Mouse (Mus musculus) T-cell, adult 66 days (primary cell): ENCODE measurements around the gene Mcoln1. TPM values are rescaled to one million over a fixed set of nuclear protein-coding genes. Genes with fewer than 3 reads are reported as not detected.

Experiments
- total RNA-seq, 2 experiments: library from RNA; stranded (reverse); gene quantifications; 3 replicates in 1 of 2; 4 replicates in 1 of 2; pipeline ENCODE4 v1.2.4; 2023

Gene Mcoln1
- total RNA-seq = 10 to 100 TPM; 70.6 to 82.9 TPM

DNA sequence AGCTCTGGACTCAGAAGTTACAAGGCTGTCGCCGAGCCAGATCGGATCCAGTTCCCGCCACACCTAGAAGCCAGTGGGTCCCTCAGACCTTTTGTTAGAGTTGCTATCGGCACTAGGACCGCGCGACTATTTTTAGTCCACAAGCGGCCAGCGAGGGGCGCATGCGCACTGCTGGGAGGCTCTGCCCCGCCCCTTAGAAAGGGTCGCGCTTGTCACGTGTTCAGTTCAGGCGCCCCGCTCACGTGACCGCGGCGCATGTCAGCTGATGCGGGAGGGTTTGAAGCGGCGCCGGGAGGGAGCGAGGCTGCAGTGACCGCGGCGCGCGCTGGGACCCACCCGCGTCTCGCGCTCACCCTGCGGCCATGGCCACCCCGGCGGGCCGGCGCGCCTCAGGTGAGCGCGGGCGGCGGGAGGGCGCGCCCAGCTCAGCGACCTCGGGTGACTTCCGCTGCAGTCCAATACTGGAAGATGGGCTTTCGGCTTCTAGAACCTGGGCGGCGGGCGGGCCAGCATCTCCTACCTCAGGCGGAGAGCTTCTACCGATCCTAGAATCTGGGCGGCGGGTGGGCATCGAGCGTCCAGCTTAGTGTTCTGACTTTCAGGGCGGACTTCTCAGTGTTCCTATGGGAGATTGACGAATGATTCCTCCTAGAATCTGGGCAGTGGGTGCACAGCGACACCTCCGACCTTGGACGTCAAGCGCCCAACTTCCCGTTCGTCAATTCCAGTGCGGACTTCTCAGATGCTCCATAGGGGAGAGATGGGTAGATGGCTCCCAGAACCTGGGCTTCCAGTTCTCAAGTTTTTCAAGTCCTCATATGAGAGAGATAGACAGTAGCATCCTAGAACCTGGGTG lies at the start of gene Mcoln1:
TSS of gene Mcoln1 (plus strand) at position 223 of the 856 bp plus-strand sequence.

DNA sequence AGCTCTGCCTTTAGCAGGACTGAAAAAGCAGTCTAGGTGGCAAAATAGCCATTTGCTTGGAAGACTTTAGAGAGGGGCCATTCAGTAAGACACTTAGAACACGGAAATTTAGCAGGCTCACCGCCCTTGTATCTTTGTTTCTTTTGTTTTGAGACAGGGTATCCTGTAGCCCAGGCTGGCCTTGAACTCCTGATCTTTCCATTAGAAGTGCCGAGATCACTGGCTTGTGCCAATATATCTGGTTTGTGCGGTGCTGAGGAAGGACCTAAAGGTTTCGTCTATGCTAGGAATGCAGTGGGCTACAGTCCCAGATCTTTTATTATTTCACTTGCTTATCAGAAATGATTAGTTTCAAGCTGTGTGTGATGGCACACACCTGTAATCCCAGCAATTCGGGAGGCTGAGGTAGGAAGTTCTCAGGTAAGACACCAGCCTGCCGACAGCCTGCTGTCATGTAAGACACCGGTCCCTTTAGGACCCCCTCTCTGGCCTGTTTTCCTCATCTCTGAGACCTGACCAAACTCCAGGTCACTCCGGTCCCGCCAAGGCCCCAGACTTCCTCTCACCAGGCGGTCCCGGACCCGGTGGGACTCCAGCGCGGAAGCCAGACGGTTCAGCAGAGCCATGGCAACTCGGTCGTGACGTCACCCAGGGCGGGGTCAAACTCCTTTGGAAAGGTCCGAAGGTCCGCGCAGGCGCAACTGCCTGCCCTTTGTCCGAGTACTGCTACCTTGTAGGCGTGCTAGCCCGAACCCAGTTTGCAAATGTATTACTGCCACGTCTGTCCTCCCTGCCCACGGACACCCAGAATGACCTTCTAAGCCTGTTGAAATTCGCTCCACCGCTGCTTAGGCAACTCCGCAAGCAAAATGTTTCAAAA lies 33.0 kb upstream of the Mcoln1 start, which contains the start of gene Pex11g:
TSS of gene Pex11g (minus strand) at position 675 of the 880 bp plus-strand sequence.

DNA sequence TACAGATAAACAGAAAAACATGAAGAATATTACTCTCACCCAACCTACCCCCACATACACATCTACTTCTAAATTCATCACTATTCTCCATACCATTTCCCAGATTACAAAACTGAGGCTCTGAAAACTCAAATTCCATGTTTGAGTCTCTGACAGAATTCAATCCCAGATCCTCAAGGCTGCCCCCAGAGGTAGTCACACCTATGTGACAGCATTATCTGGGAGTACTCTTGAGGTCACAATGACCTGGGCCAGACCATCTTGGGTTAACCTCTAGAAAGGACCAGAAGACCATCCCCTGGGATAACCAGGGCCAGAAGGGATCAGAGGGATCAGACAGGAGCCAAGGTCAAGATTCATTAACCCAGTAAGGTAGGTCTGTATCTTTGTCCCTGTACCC lies 29.7 kb upstream of the Mcoln1 start, which contains the start of gene Tex45:
TSS of gene Tex45 (plus strand) at position 301 of the 400 bp plus-strand sequence.

DNA sequence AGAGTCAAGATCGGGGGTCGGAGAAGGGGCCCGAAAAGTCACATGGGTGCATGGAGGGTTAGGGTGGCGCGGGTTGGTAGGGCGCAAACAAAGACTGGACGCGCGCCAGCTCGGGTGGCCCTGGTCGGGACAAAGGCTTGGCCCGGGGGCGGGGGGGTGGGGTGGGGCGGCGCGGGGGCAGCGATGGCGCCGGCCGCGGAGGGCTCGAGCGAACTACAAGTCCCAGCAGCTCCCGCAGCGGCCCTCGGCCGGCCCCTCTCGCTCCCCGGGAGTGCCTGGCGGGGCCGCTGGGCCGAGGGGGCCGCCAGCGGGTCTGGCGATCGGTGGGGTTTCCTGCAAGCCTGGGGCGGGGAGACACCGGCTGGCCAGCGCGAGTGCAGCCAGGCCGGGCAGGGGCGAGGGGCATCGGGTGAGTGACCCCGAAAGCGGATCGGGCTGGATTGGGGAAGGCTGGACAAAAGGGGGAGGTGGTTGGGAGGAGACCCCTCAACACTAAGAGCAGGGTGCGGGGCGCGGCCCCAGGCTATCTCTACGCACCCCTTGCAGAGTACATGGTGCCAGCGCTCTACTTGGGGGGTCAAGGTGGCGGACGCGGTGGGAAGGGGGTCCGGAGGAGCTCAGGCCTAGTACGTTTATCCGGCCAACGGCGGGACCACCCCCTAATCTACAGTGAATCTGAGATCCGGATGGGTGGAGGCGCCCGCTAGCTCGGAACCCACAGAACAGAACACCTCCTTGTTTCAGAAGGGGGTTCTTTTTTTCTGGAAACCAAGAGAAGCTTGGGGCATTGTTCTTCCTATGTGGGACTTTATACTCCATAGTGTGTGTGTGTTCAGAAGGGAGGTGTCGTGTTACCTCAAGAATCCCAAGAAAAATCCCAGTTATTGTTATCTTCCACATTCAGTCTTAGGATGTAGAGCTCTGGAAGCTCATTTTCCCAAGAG lies 7.1 kb upstream of the Mcoln1 start, which contains the start of gene Zfp358:
TSS of gene Zfp358 (plus strand) at position 238 of the 944 bp plus-strand sequence.

DNA sequence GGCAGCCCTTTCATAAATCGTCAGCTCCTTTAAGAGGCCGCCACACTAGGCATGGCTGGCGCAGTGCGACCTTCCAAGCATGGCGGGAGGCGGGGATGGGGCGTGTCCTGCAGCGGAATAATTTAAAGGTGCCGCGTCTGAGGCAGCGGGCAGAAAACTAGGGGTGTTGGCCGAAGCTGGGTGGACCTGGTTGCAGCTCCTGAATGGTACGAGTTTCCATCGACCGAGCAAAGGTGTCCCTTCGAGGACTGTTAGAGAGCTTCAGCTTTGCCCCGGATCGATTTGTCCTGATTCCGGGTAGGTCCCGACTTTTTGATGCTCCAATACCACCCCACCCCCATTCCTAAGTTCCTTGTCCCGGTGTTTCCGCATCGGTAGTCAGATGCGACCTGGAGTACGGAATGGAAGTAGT lies 15.0 kb downstream of the Mcoln1 start, which contains the start of gene Pnpla6:
TSS of gene Pnpla6 (plus strand) at position 125 of the 412 bp plus-strand sequence.

Other genes with a start within 250 kb of the Mcoln1 start
- gene Insr, start 220.8 kb upstream of the Mcoln1 start, total RNA-seq = 10 to 100 TPM; 48.0 to 48.1 TPM
- 100 to 1,000 TPM; 247 to 277 TPM for gene A430078G23Rik, start 147.0 kb upstream of the Mcoln1 start, total RNA-seq
- 100 to 1,000 TPM; 256 to 275 TPM for gene Arhgef18, start 107.5 kb upstream of the Mcoln1 start, total RNA-seq
- under 1 TPM in 1 of 2 experiments, not detected in 1; 0.61 TPM for gene Pex11g, start 32.8 kb upstream of the Mcoln1 start, total RNA-seq
- gene Tex45, start 29.6 kb upstream of the Mcoln1 start, total RNA-seq = 10 to 100 TPM in 1 of 2 experiments, 1 to 10 TPM in 1; 8.5 to 16.2 TPM
- gene Zfp358, start 7.3 kb upstream of the Mcoln1 start, total RNA-seq = 1 to 10 TPM; 6.8 to 8.3 TPM
- gene Pnpla6, start 14.9 kb downstream of the Mcoln1 start, total RNA-seq = 10 to 100 TPM; 65.9 to 67.7 TPM
- gene C330021F23Rik, start 67.5 kb downstream of the Mcoln1 start, total RNA-seq = not detected
- not detected for gene Camsap3, start 86.8 kb downstream of the Mcoln1 start, total RNA-seq
- 10 to 100 TPM; 80.3 to 85.8 TPM for gene Xab2, start 120.9 kb downstream of the Mcoln1 start, total RNA-seq
- 10 to 100 TPM; 49.8 to 57.0 TPM for gene Pet100, start 121.1 kb downstream of the Mcoln1 start, total RNA-seq
- gene Pcp2, start 125.1 kb downstream of the Mcoln1 start, total RNA-seq = not detected
- 100 to 1,000 TPM; 207 to 212 TPM for gene Stxbp2, start 130.5 kb downstream of the Mcoln1 start, total RNA-seq
- not detected for gene Retn, start 155.3 kb downstream of the Mcoln1 start, total RNA-seq
- gene Mcemp1, start 165.3 kb downstream of the Mcoln1 start, total RNA-seq = under 1 TPM in 1 of 2 experiments, not detected in 1; 0.39 TPM
- gene Fcor, start 171.9 kb downstream of the Mcoln1 start, total RNA-seq = not detected
- 10 to 100 TPM; 12.6 to 16.2 TPM for gene Trappc5, start 175.8 kb downstream of the Mcoln1 start, total RNA-seq
- 1 to 10 TPM in 1 of 2 experiments, under 1 TPM in 1; 0.83 to 1.4 TPM for gene Fcer2a, start 193.7 kb downstream of the Mcoln1 start, total RNA-seq
- not detected for gene Clec4g, start 220.2 kb downstream of the Mcoln1 start, total RNA-seq
- 1 to 10 TPM in 1 of 2 experiments, under 1 TPM in 1; 0.65 to 2.1 TPM for gene Cd209a, start 248.5 kb downstream of the Mcoln1 start, total RNA-seq